Mouse (Mus musculus): ENCODE results near the gene Shank2.

Gene Shank2

DNA sequence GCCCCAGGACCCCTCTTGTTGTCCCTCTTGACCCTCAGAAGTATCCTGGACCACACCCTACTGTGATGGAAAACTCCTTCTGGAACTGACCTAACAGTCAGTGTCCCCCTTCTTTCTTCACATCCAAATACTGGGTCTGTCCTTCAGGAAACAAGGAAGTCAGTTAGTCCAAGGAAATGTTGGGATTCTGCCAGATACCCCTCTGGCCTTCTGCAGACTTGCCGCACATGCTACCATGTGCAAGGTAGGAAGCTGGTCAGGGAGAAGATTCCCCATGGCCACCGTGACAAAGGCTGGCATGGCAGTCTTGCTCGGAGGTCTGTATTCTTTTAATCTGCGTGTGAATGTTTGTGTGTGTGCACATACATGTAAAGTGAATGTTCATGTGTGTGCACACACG is 337.0 kb downstream of the Shank2 start:
- no peak for DNase-seq (ENCODE audit: low spot score)

GRCm38 (mm10) chr7:144340376-144340775 is 338.6 kb downstream of the Shank2 start:
- no peak for DNase-seq (ENCODE audit: low spot score)

DNA sequence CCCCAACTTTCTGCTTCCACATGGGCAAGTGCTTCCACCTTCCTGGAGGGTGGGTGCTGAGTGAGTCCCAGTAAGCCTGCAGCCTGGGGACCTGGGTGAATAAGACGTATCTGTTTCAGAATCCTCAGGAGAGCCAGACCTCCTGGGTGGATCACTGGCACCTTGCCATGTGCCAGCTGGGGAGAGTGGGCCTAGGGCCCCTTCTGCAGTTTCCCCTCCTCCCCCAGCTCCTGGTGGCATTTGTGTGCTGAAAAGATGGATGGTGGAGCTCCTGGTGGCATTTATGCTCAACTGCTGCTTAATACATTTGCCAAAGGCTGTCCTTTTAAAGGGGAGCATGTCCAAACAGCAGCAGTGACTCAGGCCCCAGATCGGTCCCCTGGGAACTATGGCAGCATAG is 364.4 kb downstream of the Shank2 start:
- DNase-seq (ENCODE audit: low spot score), result no peak

DNA sequence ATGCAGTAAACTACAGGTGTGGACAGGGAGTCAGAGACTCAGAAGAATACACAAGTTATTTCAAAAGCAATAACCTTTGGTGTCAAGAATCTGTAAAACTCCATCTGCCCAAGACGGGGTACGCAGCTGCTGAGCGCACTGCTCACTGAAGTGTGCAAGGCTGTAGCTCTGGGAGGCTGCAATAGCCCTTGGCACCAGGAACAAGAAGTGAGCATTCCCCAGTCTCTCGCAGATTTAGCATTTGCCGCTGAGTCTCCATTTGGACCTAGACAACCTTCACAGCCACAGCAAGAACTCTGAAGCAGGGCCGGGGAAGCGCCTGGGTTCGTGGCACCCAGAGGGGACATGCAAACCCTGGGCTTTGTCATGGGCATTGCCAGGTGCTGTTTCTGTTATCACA is 371.3 kb downstream of the Shank2 start:
- DNase-seq (ENCODE audit: low spot score), result no peak

DNA sequence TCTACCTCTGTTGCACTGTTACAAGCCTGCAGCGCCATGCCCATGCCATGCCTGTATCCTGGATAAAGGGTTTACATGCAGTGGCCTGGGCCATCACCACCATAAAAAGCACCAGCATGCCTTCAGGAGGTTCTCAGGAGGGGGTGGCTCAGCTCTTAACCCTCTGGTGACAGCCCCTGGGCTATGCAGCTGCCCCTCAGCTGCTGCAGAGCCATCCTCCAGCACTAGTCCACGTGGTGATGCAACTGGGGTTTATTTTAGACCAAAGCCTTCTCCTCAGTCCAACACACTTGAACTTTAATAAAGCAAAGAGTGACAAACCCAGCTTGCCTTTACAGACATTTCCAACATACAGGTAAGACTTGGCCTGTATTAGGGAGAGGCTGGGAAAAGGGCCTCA is 373.8 kb downstream of the Shank2 start:
- DNase-seq (ENCODE audit: low spot score), result no peak

DNA sequence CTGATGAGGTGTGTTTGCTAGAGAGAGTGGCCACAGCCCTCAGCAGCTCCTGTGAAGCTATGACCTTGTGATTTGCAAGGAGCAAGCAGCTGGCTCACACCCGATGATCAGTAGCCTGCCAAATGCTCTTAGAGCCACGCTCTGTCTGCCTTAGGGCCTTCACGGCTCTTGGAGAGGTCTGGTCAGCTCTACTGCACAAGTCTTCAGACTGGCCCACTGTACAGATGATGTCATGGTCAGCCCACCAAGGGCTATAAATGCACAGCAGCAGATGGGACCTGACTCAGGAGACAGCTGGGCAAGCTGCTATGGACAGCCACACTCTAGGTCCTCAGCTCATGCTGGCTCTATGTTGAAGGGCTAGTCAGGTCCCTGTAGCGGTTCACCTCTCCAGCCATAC is 376.5 kb downstream of the Shank2 start:
- no peak for DNase-seq (ENCODE audit: low spot score)

DNA sequence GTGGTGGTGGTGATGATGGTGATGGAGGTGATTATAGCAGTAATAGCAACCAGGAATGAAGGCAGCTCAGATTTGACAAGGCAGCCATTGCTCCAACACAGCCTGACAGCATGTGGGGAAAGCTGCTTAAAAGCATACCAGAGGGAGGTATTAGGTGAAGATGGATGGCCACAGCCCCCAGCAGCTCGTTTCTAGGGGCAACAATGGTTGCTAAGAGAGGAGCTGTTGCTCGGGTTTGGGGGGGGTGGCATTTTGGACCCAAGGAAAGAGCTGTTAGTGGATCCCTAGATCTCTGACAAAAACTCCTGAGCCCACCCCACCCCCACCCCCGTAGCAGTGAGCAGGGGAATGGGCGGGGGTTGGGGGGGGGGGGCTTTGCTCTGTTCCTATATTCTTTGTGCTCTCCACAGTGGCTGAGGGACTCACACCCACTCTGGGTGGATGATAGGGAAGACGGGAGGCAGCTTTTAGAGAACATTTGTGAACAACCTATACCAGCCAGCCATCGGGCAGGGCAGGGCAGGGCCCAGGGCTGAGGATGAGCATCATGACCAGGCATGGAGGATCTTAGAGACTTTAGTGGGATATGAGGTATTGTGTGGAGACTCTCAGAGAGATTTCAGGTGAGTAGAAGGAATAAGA is 377.6 kb downstream of the Shank2 start:
- DNase-seq (ENCODE audit: low spot score), result no peak

- no peak for DNase-seq (ENCODE audit: low spot score)
Observed at GRCm38 (mm10) chr7:144381588-144381987, 379.9 kb downstream of the Shank2 start.

DNA sequence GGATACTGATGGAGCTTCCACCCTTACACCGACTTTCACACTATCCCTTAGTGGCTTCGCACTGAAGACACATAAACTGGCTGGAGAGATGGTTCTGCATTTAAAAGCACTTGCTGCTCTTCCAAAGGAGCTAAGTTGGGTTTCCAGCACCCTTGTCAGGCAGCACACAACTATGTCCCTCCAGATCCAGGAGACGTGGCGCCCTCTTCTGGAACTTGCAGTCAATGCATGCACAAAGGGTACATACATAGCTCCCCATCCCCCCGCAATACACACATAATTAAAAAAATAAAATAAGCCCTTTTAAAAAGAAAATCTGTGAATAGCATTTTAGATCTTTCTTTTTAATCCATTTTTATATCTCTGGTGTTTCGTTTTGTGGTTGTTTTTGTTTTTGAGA is 385.8 kb downstream of the Shank2 start:
- no peak for DNase-seq (ENCODE audit: low spot score)

DNA sequence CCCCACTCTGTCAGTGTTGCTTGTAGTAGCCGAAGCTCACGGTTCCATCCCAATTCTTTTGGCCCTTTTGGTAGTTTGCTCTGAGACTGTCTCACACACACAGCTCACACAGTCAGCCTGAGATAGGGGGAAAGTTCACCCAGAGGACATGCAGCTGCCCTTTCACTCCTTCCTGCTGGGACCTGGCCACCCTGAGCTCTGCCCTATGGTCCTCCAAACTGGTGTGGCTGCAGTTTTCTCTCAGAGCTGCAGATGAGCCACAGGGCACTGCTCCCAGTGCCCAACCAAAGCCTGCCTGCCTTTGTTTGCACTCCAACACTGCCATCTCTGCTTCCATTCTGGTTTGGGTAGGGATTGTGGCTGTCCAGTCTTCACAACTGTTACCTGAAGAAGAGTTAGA is 388.0 kb downstream of the Shank2 start:
- DNase-seq (ENCODE audit: low spot score), result no peak

DNA sequence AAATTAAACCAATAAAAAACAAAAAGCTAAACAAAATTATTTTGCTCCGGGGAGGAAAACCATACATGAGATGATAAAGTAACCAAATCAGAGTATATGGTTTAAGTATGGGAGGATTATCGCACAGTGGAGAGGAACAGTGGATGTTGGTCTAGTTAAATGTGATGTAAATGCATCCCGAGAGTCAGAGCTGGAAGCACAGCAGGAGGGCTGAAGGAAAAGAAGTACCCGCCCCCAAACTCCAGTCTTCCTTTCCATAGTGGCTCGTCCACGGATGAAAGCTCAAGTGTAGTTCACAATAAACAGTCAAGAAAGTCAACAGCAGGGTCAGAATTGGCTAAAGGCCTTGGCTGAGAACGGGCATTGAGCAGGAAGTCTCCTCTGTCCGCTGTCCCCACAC is 388.9 kb downstream of the Shank2 start:
- DNase-seq (ENCODE audit: low spot score), result no peak

- no peak for DNase-seq (ENCODE audit: low spot score)
Observed at GRCm38 (mm10) chr7:144391727-144392126, 390.0 kb downstream of the Shank2 start.

GRCm38 (mm10) chr7:144402492-144402891 is 400.8 kb downstream of the Shank2 start:
- DNase-seq (ENCODE audit: low spot score), result no peak

DNA sequence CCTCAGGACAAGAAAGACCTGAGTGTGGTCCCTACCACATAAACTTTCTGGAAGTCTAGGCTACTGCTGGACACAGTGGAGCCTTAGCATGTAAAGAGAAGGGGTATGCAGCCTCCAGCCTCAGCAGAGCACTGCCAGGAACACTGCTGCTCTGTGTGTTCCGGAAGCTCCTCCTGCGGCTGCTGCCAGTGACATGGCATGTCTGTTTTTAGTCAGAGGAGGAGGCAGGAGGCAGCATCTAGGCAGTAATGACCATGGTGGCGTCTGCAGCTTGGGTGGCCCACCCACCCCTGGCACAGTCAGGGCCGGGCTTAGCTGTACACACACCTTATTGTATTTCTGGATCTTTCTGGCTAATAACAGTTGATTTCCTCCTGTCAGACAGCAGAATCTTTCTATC is 405.9 kb downstream of the Shank2 start:
- no peak for DNase-seq (ENCODE audit: low spot score)

GRCm38 (mm10) chr7:144408464-144409000 is 406.8 kb downstream of the Shank2 start:
- no peak for DNase-seq (ENCODE audit: low spot score)

DNA sequence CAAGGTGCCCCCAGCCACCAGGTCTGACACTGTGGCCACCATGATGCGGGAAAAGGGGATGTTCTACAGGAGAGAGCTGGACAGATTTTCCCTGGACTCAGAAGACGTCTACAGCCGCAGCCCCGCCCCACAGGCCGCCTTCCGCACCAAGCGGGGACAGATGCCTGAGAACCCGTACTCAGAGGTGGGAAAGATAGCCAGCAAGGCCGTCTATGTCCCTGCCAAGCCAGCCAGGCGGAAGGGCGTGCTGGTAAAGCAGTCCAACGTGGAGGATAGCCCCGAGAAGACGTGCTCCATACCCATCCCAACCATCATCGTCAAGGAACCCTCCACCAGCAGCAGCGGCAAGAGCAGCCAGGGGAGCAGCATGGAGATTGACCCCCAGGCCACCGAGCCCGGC is 408.0 kb downstream of the Shank2 start:
- no peak for DNase-seq (ENCODE audit: low spot score)

DNA sequence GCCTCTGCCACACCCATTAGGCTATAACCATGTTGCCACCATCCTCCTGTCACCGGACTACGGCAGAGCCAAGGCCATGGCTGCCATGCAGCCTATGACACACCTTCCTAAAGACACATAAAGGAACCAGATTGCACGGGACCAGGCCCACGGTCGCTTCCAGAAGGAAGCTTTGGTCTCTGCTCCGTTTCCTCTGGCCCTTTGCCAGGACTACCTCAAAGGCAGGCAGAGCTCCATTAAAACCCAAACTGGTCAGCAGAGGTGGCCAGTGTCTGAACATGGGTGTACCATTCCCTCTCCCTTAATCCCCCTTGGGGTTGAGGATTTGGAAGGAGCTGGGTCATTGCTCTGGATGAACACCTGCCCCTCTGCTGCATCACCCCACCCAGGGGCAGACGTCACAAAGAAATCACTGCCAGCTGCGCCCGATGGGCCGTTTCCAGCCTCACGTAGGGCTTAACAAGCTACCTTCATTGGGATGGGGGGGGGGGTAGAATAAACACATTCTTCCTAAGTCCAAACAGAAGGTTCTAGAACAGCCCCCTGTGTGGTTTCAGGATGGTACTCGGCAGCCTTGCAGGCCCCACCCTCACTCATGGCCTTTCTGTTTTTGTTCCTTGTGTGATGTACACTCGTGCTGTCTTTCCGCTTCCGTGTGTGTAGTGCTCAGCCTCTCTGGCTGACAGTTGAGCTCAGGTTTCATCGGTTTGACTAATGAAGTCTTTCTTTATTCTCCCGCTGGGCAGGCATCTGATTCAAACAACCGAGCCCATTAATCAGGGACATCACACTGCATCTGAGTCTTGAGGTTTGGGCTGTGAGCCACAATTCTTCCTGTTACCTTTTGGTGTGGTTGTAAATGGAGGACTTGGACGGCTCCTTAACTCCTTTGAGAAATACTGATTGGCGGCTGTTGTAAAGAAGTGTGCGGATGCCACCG is 410.5 kb downstream of the Shank2 start:
- DNase-seq (ENCODE audit: low spot score), result no peak

DNA sequence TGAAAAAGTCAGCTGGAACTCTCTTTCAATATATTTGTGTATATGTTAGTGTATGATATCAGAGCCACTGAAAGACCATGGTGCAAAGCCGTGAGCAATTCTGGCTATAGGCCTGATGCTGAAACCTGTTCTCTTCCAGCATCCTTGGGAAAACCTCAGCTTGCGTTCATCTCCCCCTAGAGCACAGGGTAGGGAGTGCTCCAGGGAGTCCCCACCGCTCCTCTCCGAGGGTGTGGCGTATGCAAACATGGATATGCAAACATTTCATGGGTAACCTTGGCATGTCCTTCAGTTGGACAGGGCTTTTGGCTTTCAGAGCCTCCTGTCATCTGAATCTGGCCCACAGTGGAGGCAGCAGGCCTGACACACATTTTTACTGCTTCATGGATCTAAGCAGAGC is 412.9 kb downstream of the Shank2 start:
- no peak for DNase-seq (ENCODE audit: low spot score)

DNA sequence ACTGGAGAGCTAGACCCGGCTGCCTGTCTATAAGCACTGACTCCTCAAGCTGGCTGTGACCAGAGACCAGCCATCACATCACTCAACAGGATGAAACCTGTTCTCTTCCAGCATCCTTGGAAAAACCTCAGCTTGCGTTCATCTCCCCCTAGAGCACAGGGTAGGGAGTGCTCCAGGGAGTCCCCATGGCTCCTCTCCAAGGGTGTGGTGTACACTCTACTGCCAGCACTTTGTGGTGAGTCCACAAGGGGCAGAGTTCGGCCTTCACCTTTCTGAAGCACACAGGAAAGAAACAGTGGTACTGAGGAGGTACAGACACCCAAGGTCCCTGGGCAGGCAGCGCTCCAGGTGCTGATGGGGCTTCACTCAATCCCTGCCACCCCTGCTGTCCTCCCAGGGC is 414.1 kb downstream of the Shank2 start:
- DNase-seq (ENCODE audit: low spot score), result no peak

- DNase-seq (ENCODE audit: low spot score), result no peak
Observed at GRCm38 (mm10) chr7:144417234-144417633, 415.5 kb downstream of the Shank2 start.

DNA sequence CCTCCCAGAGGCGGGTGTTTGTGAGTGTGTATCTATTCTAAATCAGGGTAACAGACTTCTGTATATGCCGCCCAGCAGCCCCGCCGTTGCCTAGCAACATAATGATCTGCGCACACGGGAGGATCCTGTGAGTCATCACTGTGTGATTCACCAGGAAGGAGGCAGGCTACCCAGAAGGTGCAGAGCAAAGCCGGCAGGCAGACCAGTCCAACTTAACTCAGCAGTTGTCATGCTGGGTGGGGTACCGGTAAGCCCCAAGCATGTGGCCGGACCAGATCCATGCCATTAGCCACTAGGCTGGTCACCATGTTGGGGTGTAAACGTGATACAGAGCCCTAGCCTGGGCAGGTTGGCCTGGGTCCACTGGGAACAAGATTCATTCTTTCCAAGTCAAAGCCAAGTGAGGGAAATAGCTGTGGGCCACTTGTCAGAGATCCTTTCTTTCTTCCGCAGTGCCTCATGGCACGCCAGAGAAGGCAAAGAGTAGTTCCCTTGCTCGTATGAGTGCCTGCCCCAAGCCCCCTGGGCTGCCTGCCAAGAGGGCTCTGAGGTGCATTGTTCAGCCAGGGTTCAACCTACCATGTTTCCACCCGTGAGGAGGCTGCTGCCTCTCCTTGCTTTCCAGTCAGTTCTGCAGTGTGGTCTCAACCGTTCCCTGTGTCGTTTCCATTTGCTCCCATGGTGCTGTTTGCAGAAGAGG is 416.1 kb downstream of the Shank2 start:
- DNase-seq (ENCODE audit: low spot score), result no peak

- DNase-seq (ENCODE audit: low spot score), result no peak
Observed at GRCm38 (mm10) chr7:144420552-144420951, 418.8 kb downstream of the Shank2 start.

- DNase-seq (ENCODE audit: low spot score), result no peak
Observed at GRCm38 (mm10) chr7:144421478-144421877, 419.8 kb downstream of the Shank2 start.

All from ovary, postnatal 10 days (tissue).